10 mouse cellular contexts compared by ENCODE assay signal in the genomic region with DNA sequence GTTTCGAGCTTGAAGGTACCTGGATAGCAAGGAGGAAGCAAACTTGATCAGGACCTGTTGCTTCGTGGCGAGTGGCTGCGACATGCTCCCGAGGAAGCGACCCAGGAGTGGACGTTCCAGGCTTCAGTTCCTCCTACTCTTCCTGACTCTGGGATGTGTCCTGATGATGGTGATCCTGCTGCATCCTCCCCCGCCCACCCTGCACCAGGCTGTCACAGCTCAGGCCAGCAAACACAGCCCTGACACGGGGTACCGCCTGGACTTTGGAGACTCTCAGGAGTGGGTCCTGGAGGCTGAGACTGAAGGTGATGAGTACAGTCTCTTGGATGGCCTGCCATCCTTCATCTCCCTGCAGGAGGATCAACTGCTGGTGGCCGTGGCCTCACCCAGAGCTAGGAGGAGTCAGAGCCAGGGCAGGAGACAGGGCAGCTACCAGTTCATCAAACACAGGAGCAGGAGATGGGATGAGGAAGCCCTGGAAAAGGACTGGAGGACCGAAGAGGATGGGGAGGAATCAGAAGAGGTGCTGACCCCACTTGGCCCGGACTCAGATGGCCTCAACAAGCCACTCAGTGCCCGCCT. TPM values are rescaled to one million over a fixed set of nuclear protein-coding genes. Genes with fewer than 3 reads are reported as not detected.
A peak's percentile ranks its signal among the peaks of the same experiment; 100 is the strongest.
DNase-seq lines count a peak whose midpoint lies in the region; TF ChIP-seq lines count a peak whose summit lies in the region.
"Had no signal": no experiment of that assay in that cellular context is flagged by ENCODE, and none has a peak within 500 bp of the region (broad histone marks: within the 10 kb centered on the region; RNA-seq: fewer than 3 reads in every experiment).

No protein-coding gene starts in this region.

- intact Hi-C loops in gastrocnemius, adult 2 months (cut with DNase I) = no loop called here

- DNase-seq in gastrocnemius, adult 2 months = peak; percentile 53
- no peak for DNase-seq in gastrocnemius, adult 18-20 months (ENCODE audit: low spot score)
- DNase-seq in lung, postnatal 36 days = peak; percentile 21
- no peak for DNase-seq in lung, postnatal 4 days
- DNase-seq in heart, adult 8-10 months (ENCODE audit: low spot score) = peak; percentile 61
- peak; percentile 28 to 64 for DNase-seq in kidney, postnatal 25 days
- no peak for DNase-seq in frontal cortex, adult 2 months (ENCODE audit: extremely low spot score in 1 of 2, low spot score in 1 of 2)
- DNase-seq in spleen, adult 18-20 months = no peak

- peak overlapping the region; percentile 70 for H3K4me3 ChIP-seq in gastrocnemius, adult 2 months
- H3K4me3 ChIP-seq: embryonic facial prominence, embryonic 12.5 days had no signal

- peak overlapping the region; percentile 82 for H3K27ac ChIP-seq in gastrocnemius, adult 2 months
- H3K27ac ChIP-seq: embryonic facial prominence, embryonic 12.5 days had no signal

- no peak for TF ChIP-seq CTCF in gastrocnemius, adult 2 months (IDR thresholded peaks at IDR 0.05)

RNA-seq across cellular contexts. Expression of gene Galnt15, which starts 0.7 kb away (rescaled TPM):
- total RNA-seq in gastrocnemius, adult 2 months (2021) = 10 to 100 TPM in 1 of 2 experiments, 1 to 10 TPM in 1; 3.8 to 10.4 TPM
- 1 to 10 TPM; 6.2 to 6.5 TPM for total RNA-seq in gastrocnemius, adult 18-20 months (2021)
- 10 to 100 TPM; 13.9 to 22.2 (median 18.3) TPM for total RNA-seq in heart, adult 8-10 months (2022)
- polyA plus RNA-seq in frontal cortex, adult 2 months (2012; rRNA removed) = 1.3 and 1.5 TPM in 2 replicates
- polyA plus RNA-seq: inflammation-experienced regulatory T-cells, adult 6 months had no signal

RNA-seq across cellular contexts. Expression of gene Oxnad1, which starts 55.7 kb away (rescaled TPM):
- total RNA-seq in gastrocnemius, adult 2 months (2021) = 10 to 100 TPM; 17.4 to 29.0 TPM
- 10 to 100 TPM; 17.9 to 19.5 TPM for total RNA-seq in gastrocnemius, adult 18-20 months (2021)
- 10 to 100 TPM; 52.2 to 73.4 (median 56.4) TPM for total RNA-seq in heart, adult 8-10 months (2022)
- 22.3 and 22.7 TPM in 2 replicates for polyA plus RNA-seq in frontal cortex, adult 2 months (2012; rRNA removed)

RNA-seq across cellular contexts. Expression of gene Dph3, which starts 56.0 kb away (rescaled TPM):
- total RNA-seq in gastrocnemius, adult 2 months (2021) = 100 to 1,000 TPM; 110 to 122 TPM
- 100 to 1,000 TPM; 119 to 128 TPM for total RNA-seq in gastrocnemius, adult 18-20 months (2021)
- total RNA-seq in heart, adult 8-10 months (2022) = 10 to 100 TPM; 73.7 to 91.2 (median 82.8) TPM
- 35.4 and 39.4 TPM in 2 replicates for polyA plus RNA-seq in frontal cortex, adult 2 months (2012; rRNA removed)

Comparison
In these comparisons a context has a peak if more than half of its experiments do, and no peak if none do; other contexts are left out.
1. DNase-seq: peak in gastrocnemius, adult 2 months (single experiment), lung, postnatal 36 days (single experiment), heart, adult 8-10 months (single experiment) and kidney, postnatal 25 days (2 of 2); none in gastrocnemius, adult 18-20 months (single experiment), lung, postnatal 4 days (0 of 2), frontal cortex, adult 2 months (0 of 2) and spleen, adult 18-20 months (0 of 2).